Mouse (Mus musculus) layer of hippocampus, postnatal 10 days (tissue): ENCODE measurements around the gene Zfp101. TPM values are rescaled to one million over a fixed set of nuclear protein-coding genes. Genes with fewer than 3 reads are reported as not detected.

ENCODE experiments used
- DNase-seq, 2 experiments: peaks; one replicate each; pipeline ENCODE4 v3.0.0; 2021; ENCODE audit warnings: low spot score in 2 of 2
- long read RNA-seq: library from polyadenylated mRNA; stranded (forward); transcript quantifications from one replicate; pipeline ENCODE4 v2.0.0, GENCODE M21; 2023
- total RNA-seq, 2 experiments: library from RNA; stranded (reverse); gene quantifications; 2 replicates each; pipeline ENCODE4 v1.2.3; 2021

Gene Zfp101
- 10 to 100 TPM in 1 of 2 experiments, 1 to 10 TPM in 1; 9.2 to 11.7 TPM for total RNA-seq
- long read RNA-seq, partial matches to known transcripts: 0 of 3 reads
- long read RNA-seq, other reads (novel, unspliced or antisense): 1 of 3 reads

GRCm38 (mm10) chr17:33394182-33395034 lies at the start of gene Zfp101:
TSS of gene Zfp101 (minus strand) at chr17:33394641.
- peak; percentile 84 to 87 for DNase-seq

GRCm38 (mm10) chr17:33441159-33441558 lies 46.7 kb upstream of the Zfp101 start:
- no peak for DNase-seq

- no peak for DNase-seq
Observed at GRCm38 (mm10) chr17:33439922-33440321, 45.5 kb upstream of the Zfp101 start.

DNA sequence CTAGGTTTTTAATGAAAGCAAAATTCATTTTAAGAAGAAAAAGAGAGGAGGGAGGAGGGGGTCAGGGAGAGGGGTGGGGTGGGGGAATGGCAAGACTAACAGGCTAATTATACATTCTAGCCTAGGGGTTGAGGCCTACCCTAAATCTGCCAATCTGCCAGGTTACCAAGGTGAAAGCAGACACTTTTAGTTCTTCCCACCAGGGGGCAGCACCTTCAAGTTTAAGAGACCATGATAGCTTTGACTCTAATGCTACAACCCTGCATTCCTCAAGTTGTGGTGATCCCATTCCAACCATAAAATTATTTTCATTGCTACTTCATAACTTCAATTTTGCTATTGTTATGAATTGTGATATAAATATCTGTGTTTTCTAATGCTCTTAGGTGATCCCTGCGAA lies 44.7 kb upstream of the Zfp101 start:
- peak; percentile 75 to 84 for DNase-seq

GRCm38 (mm10) chr17:33432019-33432946 lies 37.8 kb upstream of the Zfp101 start, which contains the start of gene Actl9:
TSS of gene Actl9 (plus strand) at chr17:33432896.
- DNase-seq: no peak

- DNase-seq: no peak
Observed at GRCm38 (mm10) chr17:33392271-33392670, 2.2 kb downstream of the Zfp101 start.

DNA sequence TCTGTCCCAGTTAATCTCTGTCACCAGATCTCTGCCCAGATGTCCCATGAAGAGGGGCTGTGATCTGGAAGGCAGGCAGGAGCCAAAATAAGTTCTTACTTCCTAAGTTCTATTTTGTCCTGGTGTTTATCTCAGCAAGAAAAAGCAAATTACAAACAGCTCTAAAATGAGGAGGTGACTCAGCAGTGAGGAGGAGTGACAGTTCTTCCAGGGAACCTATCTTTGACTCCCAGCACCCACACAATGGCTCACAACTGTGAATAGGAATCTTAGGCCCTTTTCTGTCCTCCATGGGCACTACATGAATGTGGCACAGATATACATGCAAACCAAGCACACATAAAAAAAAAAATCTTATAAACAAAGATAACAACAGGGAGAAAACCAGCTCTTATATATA lies 8.7 kb downstream of the Zfp101 start:
- no peak for DNase-seq

DNA sequence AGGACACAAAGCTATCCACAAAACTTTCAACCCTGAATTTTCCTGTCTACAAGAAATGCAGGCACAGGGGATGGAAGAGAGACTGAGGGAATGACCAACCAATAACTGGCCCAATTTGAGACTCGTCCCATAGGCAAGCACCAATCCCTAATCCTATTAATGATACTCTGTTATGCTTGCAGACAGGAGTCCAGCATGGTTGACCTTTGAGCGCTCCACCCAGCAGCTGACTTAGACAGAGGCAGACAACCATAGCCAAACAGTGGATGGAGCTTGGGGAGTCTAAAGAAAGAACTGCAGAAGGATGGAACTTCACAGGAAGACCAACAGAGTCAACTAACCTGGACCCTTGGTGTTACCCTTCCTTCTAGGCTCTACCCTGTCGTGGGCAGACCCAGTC lies 21.6 kb downstream of the Zfp101 start:
- DNase-seq: no peak

DNA sequence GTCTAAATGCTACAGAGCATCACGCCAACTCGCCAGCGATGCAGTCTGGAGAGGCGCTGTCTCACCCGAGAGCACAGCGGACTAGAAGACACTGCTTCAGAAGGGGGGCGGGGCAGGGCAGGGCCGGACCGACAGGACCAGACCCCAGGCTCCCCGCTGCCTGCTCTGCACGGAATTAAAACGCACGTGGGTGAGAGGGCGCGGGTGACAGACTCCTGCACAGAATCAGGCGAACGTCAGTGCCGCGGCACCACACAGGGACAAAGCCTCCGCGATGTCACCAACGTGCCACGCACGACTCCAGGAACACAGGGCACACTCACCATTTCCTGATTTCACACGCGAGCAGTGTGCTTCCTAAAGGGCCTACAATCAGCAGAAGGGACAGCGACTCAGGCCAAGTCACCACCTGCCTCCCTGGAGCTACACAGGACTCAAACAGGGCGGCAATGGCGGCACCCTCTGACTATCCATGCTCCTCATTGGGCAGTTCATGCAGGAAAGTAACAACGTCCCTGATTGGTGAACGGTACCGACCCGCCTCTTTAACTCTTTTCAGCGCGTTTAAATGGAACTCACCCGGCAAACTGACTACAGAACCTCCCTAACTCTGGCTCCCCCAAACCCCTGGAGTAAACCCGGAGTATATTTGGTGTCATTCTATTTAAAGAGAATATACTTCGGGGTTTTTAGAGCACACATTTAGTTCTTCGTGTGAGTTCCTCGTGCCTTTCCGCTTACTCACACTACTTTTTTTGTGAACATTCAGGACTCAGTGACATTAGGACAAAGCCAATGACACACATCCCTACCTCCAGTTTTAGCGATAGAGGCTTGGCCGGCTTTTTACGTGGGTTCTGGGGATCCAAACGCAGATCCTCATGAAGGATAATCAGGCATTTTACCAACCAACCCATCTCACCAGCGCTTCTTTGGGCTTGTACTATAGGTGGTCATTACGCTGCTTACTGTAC lies 35.7 kb downstream of the Zfp101 start, which contains the start of gene Zfp81:
Gene Zfp81 (minus strand): TSS at position 468 of the 974 bp plus-strand sequence.
- peak; percentile 84 to 85 for DNase-seq

- DNase-seq: no peak
Observed at GRCm38 (mm10) chr17:33352981-33353380, 41.5 kb downstream of the Zfp101 start.

Other genes starting within 250 kb of the Zfp101 start
- not detected for gene Olfr55, start 226.2 kb downstream of the Zfp101 start, total RNA-seq
- gene Olfr239, start 203.3 kb downstream of the Zfp101 start, total RNA-seq: not detected
- gene Olfr1564, start 173.0 kb downstream of the Zfp101 start, total RNA-seq: under 1 TPM; 0.42 to 0.59 TPM
- 10 to 100 TPM; 13.9 to 15.0 TPM for gene Zfp955a, start 139.5 kb downstream of the Zfp101 start, total RNA-seq
- not detected for gene Olfr63, start 130.0 kb downstream of the Zfp101 start, total RNA-seq
- 10 to 100 TPM; 21.5 to 26.8 TPM for gene Zfp955b, start 105.1 kb downstream of the Zfp101 start, total RNA-seq
- 10 to 100 TPM; 26.5 to 28.8 TPM for gene Zfp81, start 35.8 kb downstream of the Zfp101 start, total RNA-seq
- under 1 TPM in 1 of 2 experiments, not detected in 1; 0.43 TPM for gene Actl9, start 38.3 kb upstream of the Zfp101 start, total RNA-seq
- gene Adamts10, start 129.6 kb upstream of the Zfp101 start, total RNA-seq: 10 to 100 TPM; 37.2 to 37.5 TPM
- 1 to 10 TPM; 1.5 to 1.6 TPM for gene Myo1f, start 161.1 kb upstream of the Zfp101 start, total RNA-seq
- gene Zfp414, start 234.4 kb upstream of the Zfp101 start, total RNA-seq: 10 to 100 TPM; 48.0 to 53.1 TPM
- under 1 TPM in 1 of 2 experiments, not detected in 1; 0.27 TPM for gene Pram1, start 243.4 kb upstream of the Zfp101 start, total RNA-seq